ENCODE assay signal across 12 mouse cellular contexts in the genomic region with DNA sequence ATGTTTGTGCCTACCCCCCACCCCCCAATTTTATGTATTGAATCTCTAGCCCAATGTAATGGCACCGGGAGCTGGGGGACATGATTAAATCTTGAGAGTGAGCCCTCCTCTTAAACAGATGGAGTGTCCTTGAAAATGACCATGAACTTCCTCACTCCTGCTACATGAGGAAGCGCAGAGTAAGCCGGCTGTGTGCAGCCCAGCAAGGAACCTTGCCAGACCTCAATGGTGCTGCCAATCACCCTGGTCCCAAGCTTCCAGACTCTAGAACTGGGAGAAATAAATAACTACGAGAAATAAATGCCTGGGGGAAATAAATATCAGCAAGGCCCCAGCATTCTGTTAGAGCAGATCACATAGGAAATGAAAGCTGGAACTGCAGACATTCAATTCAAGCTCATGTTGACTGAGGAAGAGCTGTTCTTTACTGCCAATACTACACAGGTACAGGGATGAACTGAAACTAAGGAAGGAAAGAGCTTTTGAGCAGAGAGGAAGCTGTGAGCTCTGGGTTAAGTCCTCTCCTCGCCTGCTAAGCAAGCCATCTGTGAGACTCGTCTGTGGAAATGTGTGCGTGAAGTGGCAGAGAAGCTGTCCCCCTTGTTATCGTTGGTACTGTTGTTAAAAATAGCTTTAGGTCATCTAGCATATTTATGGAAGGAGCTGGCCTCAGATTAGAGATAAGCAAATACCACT. TPM values are rescaled to one million over a fixed set of nuclear protein-coding genes. Genes with fewer than 3 reads are reported as not detected.
DNase-seq lines count a peak whose midpoint lies in the region; ATAC-seq and TF ChIP-seq lines count a peak whose summit lies in the region.
"Had no signal": no experiment of that assay in that cellular context is flagged by ENCODE, and none has a peak within 500 bp of the region (broad histone marks: within the 10 kb centered on the region; RNA-seq: fewer than 3 reads in every experiment).

No protein-coding gene starts in this region.

- H3K4me3 ChIP-seq in myocyte = no peak overlapping the region
- H3K4me3 ChIP-seq: embryonic facial prominence, embryonic 15.5 days; layer of hippocampus, adult 2 months; liver, embryonic 13.5 days had no signal

- H3K36me3 ChIP-seq in myocyte (ENCODE audit: control insufficient read depth, insufficient read depth) = no peaks in the 10 kb centered on the region
- H3K36me3 ChIP-seq: embryonic facial prominence, embryonic 15.5 days; liver, embryonic 13.5 days had no signal

- H3K27me3 ChIP-seq in myocyte (ENCODE audit: control insufficient read depth, insufficient read depth, insufficient read length) = no peaks in the 10 kb centered on the region
- H3K27me3 ChIP-seq: embryonic facial prominence, embryonic 15.5 days; liver, embryonic 13.5 days had no signal

- H3ac ChIP-seq in myocyte (ENCODE audit: control insufficient read depth, insufficient read length) = no peak overlapping the region

- TF ChIP-seq POLR2A in myocyte (IDR thresholded peaks at IDR 0.05; ENCODE audit: insufficient read length, low read depth) = no peak

- peak overlapping the region; percentile 59 for H3K4me2 ChIP-seq in myocyte (ENCODE audit: low read depth)
- H3K4me2 ChIP-seq: embryonic facial prominence, embryonic 15.5 days; liver, embryonic 13.5 days had no signal

- peak; percentile 33 for DNase-seq in adrenal gland, postnatal 14 days
- no peak for DNase-seq in adrenal gland, adult 8-10 months
- DNase-seq in lung, postnatal 10 days = peak; percentile 12
- DNase-seq in lung, adult 18-20 months = no peak
- no peak for DNase-seq in ovary, postnatal 10 days (ENCODE audit: low spot score)
- DNase-seq in embryo, embryonic 10.5 days (ENCODE audit: low spot score) = no peak
- DNase-seq: liver, embryonic 13.5 days had no signal

- H3K79me2 ChIP-seq in myocyte (ENCODE audit: control insufficient read depth, insufficient read depth) = no peaks in the 10 kb centered on the region

- peak; percentile 75 to 83 for ATAC-seq in hematopoietic stem cell, adult 5-6 weeks (replicated peaks in 1 of 2; ENCODE audit: insufficient read depth in 1 of 2, low FRiP score in 2 of 2, low TSS enrichment in 1 of 2, low read depth in 1 of 2, poor library complexity in 2 of 2, severe bottlenecking in 2 of 2)
- ATAC-seq: Patski had no signal

TF ChIP-seq in myocyte, 11 proteins besides CTCF, POLR2A, EP300 and RAD21:
- TF ChIP-seq TCF3 (IDR thresholded peaks at IDR 0.05; ENCODE audit: insufficient read length, low read depth) = no peak
- TF ChIP-seq CEBPB (IDR thresholded peaks at IDR 0.05; ENCODE audit: insufficient read depth, poor library complexity, severe bottlenecking) = no peak
- no peak for TF ChIP-seq E2F4 (IDR thresholded peaks at IDR 0.05; ENCODE audit: insufficient read depth)
- no peak for TF ChIP-seq TCF12 (IDR thresholded peaks at IDR 0.05; ENCODE audit: insufficient read depth, poor library complexity, severe bottlenecking)
- no peak for TF ChIP-seq MYOD1 (IDR thresholded peaks at IDR 0.05; ENCODE audit: control insufficient read depth in 1 of 3, insufficient read length in 2 of 3, low read depth in 2 of 3)
- TF ChIP-seq USF1 (IDR thresholded peaks at IDR 0.05; ENCODE audit: low read depth) = no peak
- TF ChIP-seq SRF (IDR thresholded peaks at IDR 0.05; ENCODE audit: control insufficient read depth, insufficient read length, low read depth) = no peak
TF ChIP-seq in myocyte: peak in this region for 0.

RNA-seq across cellular contexts. Expression of a gene that starts 16.3 kb away (rescaled TPM):
- total RNA-seq in adrenal gland, postnatal 14 days (2021) = 4.0 and 6.8 TPM in 2 replicates
- total RNA-seq in adrenal gland, adult 8-10 months (2022) = 1 to 10 TPM; 2.1 to 8.6 (median 2.8) TPM
- 7.5 and 58.0 TPM in 2 replicates for total RNA-seq in hematopoietic stem cell, adult 5-6 weeks (2017)
- polyA plus RNA-seq in myocyte (2012; fragmentation: generic; extraction: Trizol) = 12.9 TPM

RNA-seq across cellular contexts. Expression of a gene that starts 35.6 kb away (rescaled TPM):
- total RNA-seq in adrenal gland, postnatal 14 days (2021) = 25.3 and 29.9 TPM in 2 replicates
- total RNA-seq in adrenal gland, adult 8-10 months (2022) = 10 to 100 TPM; 32.6 to 40.4 (median 39.7) TPM
- 52.2 and 59.8 TPM in 2 replicates for total RNA-seq in hematopoietic stem cell, adult 5-6 weeks (2017)
- polyA plus RNA-seq in myocyte (2012; fragmentation: generic; extraction: Trizol) = 11.2 TPM

RNA-seq across cellular contexts. Expression of a gene that starts 35.6 kb away (rescaled TPM):
- total RNA-seq in adrenal gland, postnatal 14 days (2021) = 4.9 and 5.9 TPM in 2 replicates
- total RNA-seq in adrenal gland, adult 8-10 months (2022) = 1 to 10 TPM; 1.9 to 5.5 (median 4.1) TPM
- total RNA-seq in hematopoietic stem cell, adult 5-6 weeks (2017) = 42.1 and 44.4 TPM in 2 replicates
- 4.3 TPM for polyA plus RNA-seq in myocyte (2012; fragmentation: generic; extraction: Trizol)

Comparison
In these comparisons a context has a peak if more than half of its experiments do, and no peak if none do; other contexts are left out.
1. DNase-seq: peak in adrenal gland, postnatal 14 days (single experiment) and lung, postnatal 10 days (single experiment); none in adrenal gland, adult 8-10 months (single experiment), lung, adult 18-20 months (0 of 2), ovary, postnatal 10 days (single experiment) and embryo, embryonic 10.5 days (single experiment).